Mouse (Mus musculus): Measurements from ENCODE around the gene Mmp21. TPM values are rescaled to one million over a fixed set of nuclear protein-coding genes. Genes with fewer than 3 reads are reported as not detected.

Mmp21 gene
- polyA plus RNA-seq, 1 experiment from 2014 or later: not detected

GRCm38 (mm10) chr7:133715387-133715786 lies 35.5 kb upstream of the Mmp21 start:
- Histone ChIP-seq H3K4me2 (replicated peaks; ENCODE audit: low read depth) (no peak overlapping the region), H3K27me3 (replicated peaks; ENCODE audit: control insufficient read depth, insufficient read depth, low read length) (no peaks in the 10 kb centered on the region), H3K4me3 (ENCODE audit: low read depth, low read length) (no peak overlapping the region), H3K9me3 (ENCODE audit: control insufficient read depth) (no peaks in the 10 kb centered on the region), H3K36me3 (ENCODE audit: control insufficient read depth, insufficient read depth) (peaks cover 62% of the 10 kb centered on the region), H3K4me1 (replicated peaks; ENCODE audit: control insufficient read depth, insufficient read depth, low read length) (0 out of 2 replicates have a peak, but pooled peaks cover 3% of the 10 kb centered on the region), H3K27ac (ENCODE audit: low read depth, low read length) (no peak overlapping the region), H3K9ac (ENCODE audit: low read depth, low read length) (no peak overlapping the region)
- TF ChIP-seq CTCF (IDR thresholded peaks at IDR 0.05; ENCODE audit: low read depth): no peak
- ATAC-seq: no peak
- 72% methylated on average over 4 of the region's 4 CpGs for WGBS

- no peaks in the 10 kb centered on the region for H3K27me3 ChIP-seq (replicated peaks; ENCODE audit: control insufficient read depth, insufficient read depth, low read length)
- H3K27ac ChIP-seq (ENCODE audit: low read depth, low read length): no peak overlapping the region
- peak; percentile 42 for TF ChIP-seq CTCF (IDR thresholded peaks at IDR 0.05; ENCODE audit: low read depth)
- H3K4me1 ChIP-seq (replicated peaks; ENCODE audit: control insufficient read depth, insufficient read depth, low read length): 0 out of 2 replicates have a peak, but pooled peaks cover 3% of the 10 kb centered on the region
- no peak for ATAC-seq
- H3K36me3 ChIP-seq (ENCODE audit: control insufficient read depth, insufficient read depth): no peaks in the 10 kb centered on the region
- H3K4me2 ChIP-seq (replicated peaks; ENCODE audit: low read depth): no peak overlapping the region
- WGBS: 87% methylated on average over 2 of the region's 2 CpGs
- no peaks in the 10 kb centered on the region for H3K9me3 ChIP-seq (ENCODE audit: control insufficient read depth)
- no peak overlapping the region for H3K9ac ChIP-seq (ENCODE audit: low read depth, low read length)
- no peak overlapping the region for H3K4me3 ChIP-seq (ENCODE audit: low read depth, low read length)
These were observed 27.4 kb upstream of the Mmp21 start for GRCm38 (mm10) chr7:133707301-133707700.

- H3K4me2 ChIP-seq (replicated peaks; ENCODE audit: low read depth): no peak overlapping the region
- no peak for TF ChIP-seq CTCF (IDR thresholded peaks at IDR 0.05; ENCODE audit: low read depth)
- WGBS: 88% methylated on average over 7 of the region's 7 CpGs
- H3K27me3 ChIP-seq (replicated peaks; ENCODE audit: control insufficient read depth, insufficient read depth, low read length): no peaks in the 10 kb centered on the region
- no peaks in the 10 kb centered on the region for H3K9me3 ChIP-seq (ENCODE audit: control insufficient read depth)
- ATAC-seq: no peak
- no peak overlapping the region for H3K4me3 ChIP-seq (ENCODE audit: low read depth, low read length)
- 0 out of 2 replicates have a peak, but pooled peaks cover 7% of the 10 kb centered on the region for H3K36me3 ChIP-seq (ENCODE audit: control insufficient read depth, insufficient read depth)
- H3K27ac ChIP-seq (ENCODE audit: low read depth, low read length): no peak overlapping the region
- H3K9ac ChIP-seq (ENCODE audit: low read depth, low read length): no peak overlapping the region
- no peaks in the 10 kb centered on the region for H3K4me1 ChIP-seq (replicated peaks; ENCODE audit: control insufficient read depth, insufficient read depth, low read length)
These were observed 24.0 kb upstream of the Mmp21 start for GRCm38 (mm10) chr7:133703906-133704305.

- ATAC-seq: no peak
- Histone ChIP-seq H3K9ac (ENCODE audit: low read depth, low read length) (no peak overlapping the region), H3K4me3 (ENCODE audit: low read depth, low read length) (no peak overlapping the region), H3K36me3 (ENCODE audit: control insufficient read depth, insufficient read depth) (peaks cover 10% of the 10 kb centered on the region; the same call in 1 of the 2 replicates), H3K9me3 (ENCODE audit: control insufficient read depth) (no peaks in the 10 kb centered on the region), H3K4me2 (replicated peaks; ENCODE audit: low read depth) (no peak overlapping the region), H3K27me3 (replicated peaks; ENCODE audit: control insufficient read depth, insufficient read depth, low read length) (no peaks in the 10 kb centered on the region), H3K27ac (ENCODE audit: low read depth, low read length) (no peak overlapping the region), H3K4me1 (replicated peaks; ENCODE audit: control insufficient read depth, insufficient read depth, low read length) (no peaks in the 10 kb centered on the region)
- 63% methylated on average over 10 of the region's 10 CpGs for WGBS
- TF ChIP-seq CTCF (IDR thresholded peaks at IDR 0.05; ENCODE audit: low read depth): no peak
These were observed 22.5 kb upstream of the Mmp21 start for GRCm38 (mm10) chr7:133702333-133702732.

GRCm38 (mm10) chr7:133701366-133701765 lies 21.5 kb upstream of the Mmp21 start:
- WGBS: 100% methylated on average over 7 of the region's 7 CpGs
- ATAC-seq: no peak
- Histone ChIP-seq H3K4me1 (replicated peaks; ENCODE audit: control insufficient read depth, insufficient read depth, low read length) (no peaks in the 10 kb centered on the region), H3K27me3 (replicated peaks; ENCODE audit: control insufficient read depth, insufficient read depth, low read length) (no peaks in the 10 kb centered on the region), H3K36me3 (ENCODE audit: control insufficient read depth, insufficient read depth) (peaks cover 16% of the 10 kb centered on the region; the same call in 1 of the 2 replicates), H3K9me3 (ENCODE audit: control insufficient read depth) (no peaks in the 10 kb centered on the region), H3K4me3 (ENCODE audit: low read depth, low read length) (no peak overlapping the region), H3K9ac (ENCODE audit: low read depth, low read length) (no peak overlapping the region), H3K4me2 (replicated peaks; ENCODE audit: low read depth) (no peak overlapping the region), H3K27ac (ENCODE audit: low read depth, low read length) (no peak overlapping the region)
- TF ChIP-seq CTCF (IDR thresholded peaks at IDR 0.05; ENCODE audit: low read depth): no peak

- ATAC-seq: no peak
- Histone ChIP-seq H3K9ac (ENCODE audit: low read depth, low read length) (no peak overlapping the region), H3K4me1 (replicated peaks; ENCODE audit: control insufficient read depth, insufficient read depth, low read length) (no peaks in the 10 kb centered on the region), H3K27me3 (replicated peaks; ENCODE audit: control insufficient read depth, insufficient read depth, low read length) (no peaks in the 10 kb centered on the region), H3K27ac (ENCODE audit: low read depth, low read length) (no peak overlapping the region), H3K36me3 (ENCODE audit: control insufficient read depth, insufficient read depth) (peaks cover 16% of the 10 kb centered on the region; the same call in 1 of the 2 replicates), H3K4me2 (replicated peaks; ENCODE audit: low read depth) (no peak overlapping the region), H3K9me3 (ENCODE audit: control insufficient read depth) (no peaks in the 10 kb centered on the region), H3K4me3 (ENCODE audit: low read depth, low read length) (no peak overlapping the region)
- TF ChIP-seq CTCF (IDR thresholded peaks at IDR 0.05; ENCODE audit: low read depth): no peak
- WGBS: 84% methylated on average over 4 of the region's 4 CpGs
These were observed 20.0 kb upstream of the Mmp21 start for GRCm38 (mm10) chr7:133699885-133700284.
